Mouse (Mus musculus): Measurements from ENCODE around the gene Smad3.

Gene Smad3

DNA sequence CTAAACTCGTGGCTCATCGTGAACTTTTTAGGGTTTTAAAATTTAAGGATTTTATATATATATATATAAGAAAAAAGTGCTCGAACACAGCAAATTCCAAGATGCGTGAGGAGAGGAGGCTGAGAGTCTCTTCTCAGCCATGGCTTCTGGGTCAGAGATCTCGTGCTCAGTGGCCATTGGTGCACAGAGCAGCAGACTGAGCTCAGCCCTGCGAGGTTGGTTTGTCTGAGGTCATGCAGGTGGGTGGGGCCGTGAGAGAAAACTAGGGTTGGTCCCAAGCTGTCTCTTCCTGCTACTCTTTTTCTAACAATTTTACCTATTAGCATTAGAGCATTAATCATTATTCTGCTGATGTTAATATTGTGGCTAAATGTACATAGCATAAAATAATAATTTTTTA is 124.5 kb downstream of the Smad3 start:
- no peak for DNase-seq (ENCODE audit: low read depth, low spot score)

DNA sequence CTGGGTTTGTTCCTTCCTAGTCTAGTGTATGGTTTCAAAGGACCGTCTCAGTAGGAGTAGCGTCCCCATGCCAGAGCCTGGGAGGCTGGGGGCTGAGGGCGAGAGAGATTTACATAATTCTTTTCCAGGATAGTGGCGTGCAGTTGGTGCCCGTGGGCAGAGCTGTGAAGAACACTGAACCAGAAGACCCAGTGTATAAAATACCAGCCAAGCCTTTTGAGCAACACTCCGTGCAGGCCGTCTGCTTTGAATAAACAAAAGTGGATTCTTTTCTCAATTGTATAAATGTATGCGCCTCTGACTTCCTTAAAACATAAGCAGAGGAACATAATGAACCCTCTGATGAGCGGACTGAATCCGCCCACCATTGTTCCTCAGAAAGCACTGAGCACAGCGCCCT is 124.9 kb downstream of the Smad3 start:
- no peak for DNase-seq (ENCODE audit: low read depth, low spot score)

DNA sequence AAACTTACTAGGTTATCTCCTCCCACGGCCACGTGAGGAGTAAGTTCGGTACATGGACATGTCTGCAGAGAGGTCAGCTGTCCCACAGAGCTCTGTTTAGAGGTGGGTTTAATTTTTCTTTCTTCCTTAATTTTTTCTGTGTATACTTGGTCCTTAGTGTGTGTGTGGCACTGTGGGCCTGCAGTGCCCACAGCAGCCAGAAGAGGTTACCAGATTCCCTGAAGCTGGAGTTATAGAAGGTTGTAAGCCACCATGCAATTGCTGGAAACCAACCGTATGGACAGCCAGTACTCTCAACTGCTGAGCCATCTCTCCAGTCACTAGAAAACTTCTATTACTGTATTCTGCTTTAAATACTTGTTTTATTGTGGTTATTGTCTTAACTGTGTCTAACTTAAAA is 125.7 kb downstream of the Smad3 start:
- DNase-seq (ENCODE audit: low read depth, low spot score), result no peak

DNA sequence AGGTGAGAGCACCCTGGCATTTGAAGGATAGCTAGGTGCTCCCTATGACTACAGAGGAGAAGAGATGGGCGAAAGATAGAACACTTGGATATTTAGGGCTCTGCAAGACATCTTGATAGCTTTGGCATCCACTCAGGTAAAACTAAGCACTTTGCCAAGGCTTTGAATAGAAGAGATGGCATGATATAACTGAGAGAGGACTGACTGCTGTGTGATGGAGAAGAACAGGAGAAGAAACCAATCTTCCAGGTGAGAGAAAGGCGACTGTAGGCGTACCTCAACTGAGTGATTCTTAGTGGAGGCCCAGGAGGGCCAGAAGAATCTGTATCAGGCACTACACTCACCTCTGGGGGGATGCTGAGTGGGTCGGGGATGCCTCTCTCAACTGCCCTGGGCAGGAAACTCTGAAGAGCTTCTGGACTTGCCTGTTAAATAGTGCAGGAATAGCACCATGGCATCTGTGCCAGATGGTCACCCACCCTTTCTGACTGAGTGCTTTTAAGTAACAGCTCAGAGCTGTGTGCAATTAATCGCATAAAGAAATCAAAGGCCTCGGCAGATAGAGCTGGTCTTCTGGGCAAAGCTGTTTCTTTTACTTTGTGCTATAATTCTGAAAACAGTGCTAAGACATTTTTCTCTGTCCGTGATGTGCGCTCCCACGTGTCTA is 132.6 kb downstream of the Smad3 start:
- DNase-seq (ENCODE audit: low read depth, low spot score), result no peak

DNA sequence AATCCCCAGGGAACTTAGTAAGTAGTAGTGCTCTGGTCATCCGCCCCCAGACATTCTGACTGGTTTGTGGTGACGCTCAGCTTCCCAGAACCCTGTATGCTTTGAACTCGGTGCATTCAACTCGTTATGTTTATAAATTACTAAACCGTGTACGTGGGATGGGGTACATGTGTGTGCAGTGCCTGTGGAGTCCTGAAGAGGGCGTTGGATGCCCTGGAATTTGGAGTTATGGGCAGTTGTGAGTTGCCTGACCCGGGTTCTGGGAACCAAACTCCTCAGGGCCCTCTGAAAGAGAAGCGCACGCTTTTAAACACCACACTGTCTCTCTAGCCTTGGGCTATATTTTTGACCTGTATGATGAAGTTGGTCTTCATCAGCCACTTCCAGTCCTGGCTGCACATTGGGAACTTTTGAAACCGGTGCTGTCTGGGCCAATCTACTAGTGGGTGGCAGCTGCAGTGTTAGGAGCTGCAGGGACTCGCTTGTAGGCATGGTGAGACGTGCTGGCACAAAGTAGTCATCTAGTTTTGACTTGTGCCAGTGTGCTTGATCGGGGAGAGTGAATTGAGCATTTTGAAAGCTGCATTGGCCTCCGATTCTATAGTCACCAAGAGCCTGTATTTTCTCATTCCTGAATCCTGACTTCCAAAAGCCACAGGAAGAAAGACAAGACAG is 133.8 kb downstream of the Smad3 start:
- DNase-seq (ENCODE audit: low read depth, low spot score), result no peak

DNA sequence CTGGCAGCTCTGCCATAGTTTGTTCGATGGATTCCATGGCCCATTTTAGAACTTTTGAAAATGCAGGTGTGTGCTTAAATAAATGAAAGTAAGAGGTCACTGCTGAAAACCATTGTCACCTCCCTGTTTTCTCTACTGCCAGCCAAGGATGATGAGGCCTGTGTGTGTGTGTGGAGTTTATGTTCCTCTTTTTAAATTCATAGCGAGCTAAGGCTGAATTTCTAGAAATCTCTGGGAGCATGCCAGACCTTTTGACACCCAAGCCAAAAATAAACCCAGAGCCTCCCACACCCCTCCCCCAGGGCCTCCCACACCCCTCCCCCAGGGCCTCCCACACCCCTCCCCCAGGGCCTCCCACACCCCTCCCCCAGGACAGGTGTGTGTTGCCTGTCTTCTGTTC is 139.8 kb downstream of the Smad3 start:
- DNase-seq (ENCODE audit: low read depth, low spot score), result no peak

DNA sequence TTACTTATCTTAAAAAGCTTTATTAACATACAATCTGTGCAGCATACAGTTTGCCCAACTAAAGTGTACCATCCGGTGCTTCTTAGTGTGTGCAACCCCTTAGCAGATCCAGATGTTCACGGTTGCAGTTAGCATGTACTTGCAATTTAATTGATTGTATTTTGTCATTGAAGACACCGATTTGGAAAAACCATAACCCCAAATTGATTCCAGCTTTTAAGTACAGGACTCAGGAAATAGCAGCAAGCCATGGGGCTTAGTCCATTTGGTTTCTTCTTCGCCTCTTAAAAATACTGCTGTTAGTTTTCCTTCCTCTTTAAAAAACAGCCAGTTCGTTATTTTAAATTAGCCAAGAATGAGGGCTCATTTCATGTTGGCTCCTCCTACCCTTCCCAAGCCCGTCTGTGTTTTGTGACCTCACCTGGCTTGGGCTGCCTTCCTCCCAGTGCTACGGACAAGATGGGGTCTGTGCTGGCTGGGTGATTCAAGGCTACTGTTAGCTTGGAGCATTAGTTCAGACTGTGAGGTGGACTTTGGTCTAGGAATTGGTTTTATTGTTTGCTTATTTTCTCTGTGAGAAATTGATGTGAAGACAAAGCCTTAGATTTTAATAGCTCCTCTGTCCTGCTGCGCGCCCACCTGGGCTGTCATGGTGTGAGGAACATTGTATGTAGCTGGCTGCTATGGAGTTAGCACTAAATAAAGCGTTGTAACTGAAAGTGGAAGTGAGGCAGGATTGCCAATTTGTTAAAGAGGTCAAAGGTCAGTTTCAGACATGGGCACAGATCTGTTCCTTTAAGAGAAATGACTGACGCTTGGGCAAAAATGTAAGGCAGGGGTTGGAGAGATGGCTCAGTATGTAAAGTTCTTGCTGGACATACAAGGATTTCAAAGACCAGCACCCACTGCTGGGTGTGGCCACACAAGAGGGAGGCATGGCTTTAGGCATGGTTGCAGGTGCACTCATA is 143.5 kb downstream of the Smad3 start:
- no peak for DNase-seq (ENCODE audit: low read depth, low spot score)

DNA sequence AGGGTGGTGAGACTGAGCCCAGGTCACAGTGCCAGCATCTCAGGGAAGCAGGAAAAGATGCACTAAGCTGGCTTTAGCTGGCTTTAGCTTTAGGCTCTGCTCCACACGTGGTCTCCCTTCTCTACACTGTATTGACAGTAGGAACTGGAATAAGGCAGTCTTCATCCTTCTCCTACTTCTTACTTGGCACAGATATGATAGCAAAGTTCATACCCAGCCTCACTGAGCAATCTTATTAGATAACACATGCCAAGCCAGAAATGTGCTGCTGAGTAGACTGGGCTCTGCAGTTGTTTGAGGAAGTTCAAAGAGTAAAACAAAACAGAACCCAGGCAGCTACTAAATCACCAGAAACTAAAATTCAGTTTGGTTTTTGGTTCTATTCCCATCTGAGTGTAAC is 144.2 kb downstream of the Smad3 start:
- peak; percentile 39 for DNase-seq (ENCODE audit: low read depth, low spot score)

DNA sequence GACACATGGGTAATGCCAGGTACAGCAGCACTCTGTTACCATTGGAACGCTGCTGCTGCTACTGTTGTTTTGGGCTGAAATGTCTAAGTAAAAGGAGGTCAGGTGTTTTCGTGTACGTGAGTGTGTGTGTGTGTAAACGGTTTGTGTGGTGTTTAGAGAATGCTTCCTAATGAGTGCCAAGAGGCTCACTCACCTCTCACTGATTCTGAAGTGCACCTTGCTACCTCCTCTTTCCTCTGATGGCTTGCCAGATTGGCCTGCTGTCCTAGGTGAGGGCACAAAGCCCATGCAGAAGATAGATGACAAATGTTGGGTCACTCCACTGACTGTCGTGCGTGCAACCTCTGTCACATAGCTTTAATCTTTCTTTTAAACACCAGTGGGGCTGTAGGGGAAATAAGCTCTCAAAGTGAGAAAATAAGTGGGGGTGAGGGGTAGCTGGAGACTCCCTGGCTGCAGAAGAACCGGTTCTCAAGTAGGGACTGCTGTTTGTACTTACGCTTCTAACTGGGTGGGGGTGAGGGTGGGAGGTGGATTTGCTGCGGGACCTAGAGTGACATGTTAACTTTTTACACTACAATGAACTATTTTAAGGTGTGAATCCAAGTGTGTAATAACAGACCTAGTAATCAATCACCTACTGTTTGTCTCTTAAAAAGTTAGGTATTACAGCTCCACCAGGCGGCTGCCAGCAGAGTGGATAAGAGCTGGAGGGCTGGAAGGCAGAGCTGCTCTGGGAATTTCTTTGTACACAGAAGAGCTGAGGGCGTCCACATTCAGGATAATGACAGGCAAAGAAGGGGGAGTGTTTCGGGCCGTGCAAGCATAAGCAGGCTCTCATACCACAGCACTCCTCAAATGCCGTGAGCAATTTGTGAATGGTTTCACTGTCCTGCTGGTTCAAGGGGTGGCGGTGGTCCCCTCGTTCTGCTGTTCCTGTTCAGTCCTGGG is 145.0 kb downstream of the Smad3 start:
- DNase-seq (ENCODE audit: low read depth, low spot score), result no peak

DNA sequence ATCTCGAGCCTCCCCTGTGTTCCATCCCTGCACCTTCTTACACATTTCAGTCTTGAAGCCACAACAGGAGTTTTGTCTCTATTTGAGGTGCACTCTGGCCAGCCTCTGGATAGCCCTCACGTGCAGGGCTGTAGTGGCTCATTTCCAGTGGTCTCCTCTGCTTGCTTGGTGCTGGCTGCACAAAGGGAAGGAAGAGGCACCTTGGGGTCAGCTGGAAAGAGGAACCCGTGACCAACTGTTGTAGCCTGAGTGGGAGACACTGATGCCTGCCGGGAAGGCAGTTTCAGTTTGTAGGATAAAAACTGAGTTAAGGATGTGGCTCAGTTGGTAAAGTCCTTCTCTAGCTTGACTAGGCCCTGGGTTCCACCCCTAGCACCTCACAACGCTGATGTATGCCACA is 145.8 kb downstream of the Smad3 start:
- DNase-seq (ENCODE audit: low read depth, low spot score), result no peak

DNA sequence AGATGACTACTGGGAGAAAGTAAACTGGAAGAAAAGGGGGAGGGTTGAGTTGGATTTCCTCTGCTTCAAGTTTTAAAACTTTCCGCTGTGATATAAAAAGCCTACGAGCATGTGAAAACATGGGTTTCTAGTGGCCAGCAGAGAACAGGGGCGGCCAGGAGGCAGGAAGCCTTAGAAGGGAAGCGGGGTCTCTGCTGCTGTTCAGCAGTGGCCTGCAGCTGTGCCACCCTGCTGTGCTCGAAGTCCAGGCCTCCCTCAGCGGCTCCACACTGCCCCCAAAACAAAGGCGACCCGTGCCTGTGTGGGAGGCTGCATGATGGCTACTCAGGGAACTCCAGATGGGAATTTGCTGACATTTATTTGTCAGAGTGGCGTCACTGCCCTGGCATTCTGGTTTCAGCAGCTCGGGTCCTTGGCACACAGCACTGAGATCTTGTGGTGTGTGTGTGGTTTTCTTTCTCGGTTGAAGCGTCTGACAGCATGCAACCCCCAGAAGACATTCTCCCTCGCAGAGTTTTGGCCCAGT is 146.9 kb downstream of the Smad3 start:
- DNase-seq (ENCODE audit: low read depth, low spot score), result no peak

DNA sequence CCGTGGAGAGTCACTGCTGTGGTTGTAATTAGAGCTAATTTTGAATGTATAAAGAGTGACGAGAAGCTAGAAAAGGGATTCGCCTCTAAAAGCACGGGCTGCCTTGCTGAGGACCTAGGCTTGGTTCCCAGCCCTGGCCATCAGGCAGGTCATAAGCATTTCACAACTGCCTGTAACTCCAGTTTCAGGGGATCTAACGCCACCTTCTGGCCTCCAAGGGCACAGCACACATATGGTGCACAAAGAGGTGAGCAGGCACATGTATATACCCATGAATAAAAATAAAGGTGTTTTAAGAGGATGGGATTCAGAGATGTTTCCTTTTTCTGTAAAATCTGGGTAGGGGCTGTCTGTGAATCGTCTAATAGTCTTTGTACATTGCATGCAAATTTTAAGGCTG is 147.6 kb downstream of the Smad3 start:
- DNase-seq (ENCODE audit: low read depth, low spot score), result no peak

DNA sequence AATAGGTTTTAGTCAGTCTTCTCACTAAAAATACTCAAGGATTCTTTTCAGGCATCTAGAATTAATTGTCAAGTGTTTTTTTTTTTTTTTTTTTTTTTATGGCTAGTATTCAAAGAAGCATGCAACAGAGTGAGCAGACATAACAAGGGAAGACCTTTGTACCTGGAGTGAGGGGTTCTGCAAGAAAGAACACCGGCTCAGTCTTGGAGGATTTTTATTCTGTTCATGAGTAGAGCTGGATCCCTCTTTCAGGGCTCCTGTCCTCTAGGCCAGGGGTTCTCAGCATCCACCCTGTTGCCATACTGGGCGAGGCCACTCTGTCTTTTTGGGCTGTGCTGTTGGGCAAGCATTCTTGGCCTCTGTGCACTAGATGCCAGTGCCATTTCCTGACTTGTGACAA is 148.0 kb downstream of the Smad3 start:
- DNase-seq (ENCODE audit: low read depth, low spot score), result no peak

DNA sequence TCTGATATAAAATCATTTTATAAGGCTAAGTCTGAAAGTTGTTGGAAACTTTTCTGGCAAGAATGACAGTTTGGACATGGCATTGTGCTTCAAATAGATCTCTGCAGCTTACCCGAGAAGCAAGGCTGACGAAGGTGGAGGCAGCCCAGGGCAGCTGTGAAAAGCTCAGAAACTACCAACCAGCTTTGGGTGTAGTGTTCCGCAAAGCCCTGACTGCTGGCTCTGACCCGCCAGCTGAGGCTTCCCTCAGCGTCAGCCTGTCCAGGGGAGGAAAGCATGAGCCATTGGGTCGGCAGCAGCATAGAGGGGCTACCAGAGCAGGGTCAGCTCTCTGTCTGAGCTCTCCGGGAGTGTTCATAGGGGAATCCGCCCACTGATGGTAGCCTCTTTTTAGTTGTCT is 148.5 kb downstream of the Smad3 start:
- no peak for DNase-seq (ENCODE audit: low read depth, low spot score)

DNA sequence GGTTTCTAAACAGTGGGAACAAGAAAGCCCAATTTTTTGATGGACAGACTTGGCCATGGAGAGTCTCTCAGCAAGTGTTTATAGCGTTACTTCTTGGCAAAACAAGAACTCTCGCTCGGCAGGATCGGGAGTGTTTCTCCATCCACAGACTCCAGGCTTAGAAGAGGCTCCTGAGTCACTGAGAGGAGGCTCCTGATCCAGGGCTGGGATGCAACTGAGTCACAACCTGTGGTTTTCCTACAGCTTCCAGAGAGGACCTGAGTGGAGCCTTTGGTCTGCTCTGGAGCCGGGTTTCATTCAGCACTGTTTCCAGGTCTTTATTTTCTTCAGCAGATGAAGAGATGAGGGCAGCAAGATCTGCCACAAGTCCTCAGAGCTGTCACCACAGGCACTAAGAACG is 149.8 kb downstream of the Smad3 start:
- no peak for DNase-seq (ENCODE audit: low read depth, low spot score)

DNA sequence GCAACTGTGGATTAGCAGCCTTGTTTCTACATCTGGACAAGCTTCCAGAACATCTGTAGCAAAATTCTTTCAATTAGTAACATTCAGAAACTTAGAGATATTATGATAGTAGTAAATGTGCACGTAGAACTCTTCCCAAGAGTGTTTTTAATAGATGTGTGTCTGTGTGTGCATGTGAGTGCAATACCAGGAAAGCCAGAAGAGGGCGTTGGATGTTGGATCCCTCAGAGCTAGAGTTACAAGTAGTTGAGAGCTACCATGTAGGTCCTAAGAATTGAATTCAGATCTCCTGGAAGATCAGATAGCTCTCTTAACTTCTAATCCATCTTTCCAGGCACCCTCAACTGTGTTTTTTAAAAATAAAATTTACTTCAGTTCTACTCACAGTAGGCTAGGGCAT is 151.2 kb downstream of the Smad3 start:
- no peak for DNase-seq (ENCODE audit: low read depth, low spot score)

DNA sequence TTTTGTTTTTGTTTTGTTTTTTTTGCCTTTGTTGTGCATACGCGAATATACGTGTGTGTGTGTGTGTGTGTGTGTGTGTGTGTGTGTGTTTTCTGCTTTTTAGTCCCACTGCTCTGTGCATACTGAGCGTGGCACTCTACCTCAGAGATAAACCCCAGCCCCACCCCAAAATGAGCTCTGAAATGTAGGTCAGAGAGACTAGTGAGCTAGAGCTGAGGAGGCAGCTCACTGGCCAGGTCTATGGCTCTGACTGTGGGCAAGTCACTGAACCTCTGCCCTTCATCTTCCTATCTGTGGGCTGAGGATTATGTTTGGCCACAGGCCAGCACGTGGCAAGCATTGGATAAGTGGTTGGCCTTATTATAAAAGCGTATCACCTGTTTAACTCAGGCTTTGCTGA is 153.9 kb downstream of the Smad3 start:
- DNase-seq (ENCODE audit: low read depth, low spot score), result peak; percentile 40

DNA sequence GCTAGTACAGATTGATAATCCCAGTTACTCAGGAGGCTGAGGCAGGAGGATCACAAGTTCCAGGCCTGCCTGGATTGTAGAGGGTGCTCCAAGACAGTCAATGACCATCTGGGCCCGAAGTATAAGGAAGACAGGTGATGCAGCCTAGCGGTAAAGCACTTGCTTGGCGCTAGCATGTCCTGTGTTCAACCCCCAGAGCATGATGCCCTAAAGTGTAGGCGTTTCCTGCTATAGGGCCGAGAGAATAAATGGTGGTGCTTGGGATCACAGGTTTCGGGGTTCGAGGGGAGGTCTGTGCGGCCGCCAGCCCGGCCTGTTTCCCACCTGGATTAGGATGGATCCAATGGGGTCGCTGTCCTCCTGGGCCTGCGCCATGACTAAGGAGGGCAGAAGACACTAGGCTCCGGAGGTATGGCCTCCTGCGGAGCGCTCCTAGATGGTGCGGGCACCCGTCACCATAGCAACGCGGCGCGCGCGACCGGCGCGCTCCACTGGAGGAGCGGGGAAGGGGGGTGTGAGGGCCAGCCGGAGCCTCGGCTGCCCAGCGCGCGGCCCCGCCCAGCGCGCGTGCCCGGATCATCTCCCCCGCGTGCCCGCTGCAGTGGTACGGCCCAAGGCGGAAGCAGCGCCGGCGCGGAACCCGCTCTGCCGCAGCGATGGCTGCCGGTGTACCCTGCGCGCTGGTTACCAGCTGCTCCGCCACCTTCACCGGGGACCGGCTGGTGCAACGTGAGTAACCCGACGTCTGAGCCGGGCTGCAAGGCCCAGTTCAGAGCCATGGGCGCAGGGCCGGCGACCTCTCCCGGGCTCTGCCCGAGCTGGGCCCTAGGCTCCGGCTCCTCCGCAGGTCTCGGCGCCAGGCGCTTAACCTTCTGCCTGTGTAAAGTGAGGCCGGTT is 155.5 kb downstream of the Smad3 start, which contains the start of the genes Iqch and Aagab:
Gene Iqch, minus strand, starts transcription at position 451 of the 897 bp plus-strand sequence.
Gene Aagab, plus strand, starts transcription at position 618 of the 897 bp plus-strand sequence.
- DNase-seq (ENCODE audit: low read depth, low spot score), result peak; percentile 94

All from retina, adult 2 months (tissue).